Mouse (Mus musculus) heart, embryonic 15.5 days (tissue): ENCODE data around the gene Ace. TPM values are rescaled to one million over a fixed set of nuclear protein-coding genes. Genes with fewer than 3 reads are reported as not detected.
"Not testable (repeated sequence)": the region's sequence is repeated elsewhere in the genome, so short reads cannot be mapped to it uniquely, and the experiment has no call there.

Experiments used
- ATAC-seq: fragments of 200-750 bp; cut with Nextera tagmentation; replicated peaks from 2 replicates; pipeline ENCODE4 v1.8.0; 2017; ENCODE audit warnings: low read depth, moderate TSS enrichment; ENCODE audit not compliant: insufficient number of reproducible peaks, insufficient read depth, low FRiP score
- H3K27ac ChIP-seq: fragments of 300-500 bp; sonication (generic); 2 replicates; pipeline ENCODE4 v1.5.1; 2015; ENCODE audit warnings: mild to moderate bottlenecking, inconsistent platforms
- H3K27me3 ChIP-seq: fragments of 300-500 bp; sonication (generic); 2 replicates; pipeline ENCODE4 v1.6.1; 2015; ENCODE audit warnings: inconsistent platforms
- H3K36me3 ChIP-seq: fragments of 300-500 bp; sonication (generic); 2 replicates; pipeline ENCODE4 v1.6.1; 2015; ENCODE audit warnings: mild to moderate bottlenecking, inconsistent platforms
- H3K4me1 ChIP-seq: fragments of 300-500 bp; sonication (generic); replicated peaks from 2 replicates; pipeline ENCODE4 v1.6.1; 2015; ENCODE audit warnings: inconsistent platforms
- H3K4me2 ChIP-seq: fragments of 300-500 bp; sonication (generic); 2 replicates; pipeline ENCODE4 v1.6.1; 2015; ENCODE audit warnings: inconsistent platforms, mild to moderate bottlenecking, moderate library complexity
- H3K4me3 ChIP-seq: fragments of 300-500 bp; sonication (generic); 2 replicates; pipeline ENCODE4 v1.5.1; 2015; ENCODE audit warnings: mild to moderate bottlenecking, inconsistent platforms
- H3K9ac ChIP-seq: fragments of 300-500 bp; sonication (generic); 2 replicates; pipeline ENCODE4 v1.6.1; 2015; ENCODE audit warnings: mild to moderate bottlenecking, inconsistent platforms
- H3K9me3 ChIP-seq: fragments of 300-500 bp; sonication (generic); replicated peaks from 2 replicates; pipeline ENCODE4 v1.6.1; 2016; ENCODE audit warnings: inconsistent platforms
- WGBS: fragments of 180-500 bp; shearing (Covaris S2); methylation state at CpG from one replicate; pipeline ENCODE4 v1.1.7; 2015; ENCODE audit warnings: mixed read lengths; 5-methylcytosine and 5-hydroxymethylcytosine counted together
- polyA plus RNA-seq: library from polyadenylated mRNA; unstranded; fragments of >200 nt; fragmentation: Nextera tagmentation; extraction: Ambion mirVana; gene quantifications from 2 replicates; pipeline ENCODE4 v1.2.1, GENCODE M21; 2015

The Ace gene
- polyA plus RNA-seq, 1 experiment from 2014 or later: 3.3 TPM

DNA sequence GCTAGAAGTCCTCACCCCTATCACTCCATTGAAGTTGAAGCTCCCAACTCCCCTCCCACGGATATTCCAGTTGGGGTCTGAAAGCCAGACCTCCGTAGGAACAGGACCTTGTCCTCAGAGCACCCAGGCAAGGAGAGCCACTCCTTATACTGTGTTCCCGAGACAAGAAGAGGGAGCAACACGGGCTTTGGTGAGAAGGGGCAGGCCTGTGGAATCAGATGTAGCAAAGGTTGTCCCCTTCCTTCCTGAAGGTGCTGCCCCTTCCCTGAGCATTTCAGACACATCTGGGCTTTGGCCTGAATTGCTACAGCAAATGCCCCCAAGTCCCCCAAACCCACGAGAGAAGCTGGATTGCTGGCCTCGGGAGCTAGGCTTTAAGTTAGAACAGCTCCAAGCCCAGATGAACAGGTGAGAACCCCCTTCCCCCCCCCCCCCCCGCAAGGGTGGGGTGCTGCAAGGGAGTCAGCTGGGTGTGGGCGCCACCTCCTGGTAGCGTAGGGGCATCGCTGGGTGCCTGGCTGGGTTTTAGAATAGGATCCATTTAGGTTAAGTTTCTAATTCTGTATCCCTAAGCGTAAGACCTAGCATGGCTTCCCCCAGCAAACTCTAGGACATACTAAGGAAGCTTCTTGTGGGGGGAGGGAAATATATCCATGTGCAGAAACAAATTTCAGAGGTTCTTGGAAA, 58.9 kb downstream of the Ace start:
- Histone ChIP-seq H3K9me3 (no peaks in the 10 kb centered on the region), H3K4me1 (no peaks in the 10 kb centered on the region), H3K27ac (no peak overlapping the region), H3K36me3 (no peaks in the 10 kb centered on the region), H3K4me2 (no peak overlapping the region), H3K4me3 (no peak overlapping the region), H3K27me3 (peaks cover 9% of the 10 kb centered on the region), H3K9ac (no peak overlapping the region)
- 30% methylated on average over 10 of the region's 11 CpGs for WGBS
- 0 out of 2 replicates have a peak, but pooled peaks have one; percentile 47 for ATAC-seq

GRCm38 (mm10) chr11:106027607-106028006, 59.9 kb downstream of the Ace start:
- WGBS: 87% methylated on average over 5 of the region's 5 CpGs
- Histone ChIP-seq H3K9ac (no peak overlapping the region), H3K4me1 (no peaks in the 10 kb centered on the region), H3K27ac (no peak overlapping the region), H3K9me3 (no peaks in the 10 kb centered on the region), H3K36me3 (no peaks in the 10 kb centered on the region), H3K4me2 (no peak overlapping the region), H3K4me3 (no peak overlapping the region), H3K27me3 (peaks cover under 1% of the 10 kb centered on the region)
- no peak for ATAC-seq

- not testable (repeated sequence) for H3K9me3 ChIP-seq, H3K4me1 ChIP-seq, ATAC-seq, H3K36me3 ChIP-seq, H3K27me3 ChIP-seq
- peak overlapping the region; percentile 48 for H3K4me2 ChIP-seq
- peak overlapping the region; percentile 46; the same call in 1 of the 2 replicates for H3K9ac ChIP-seq
- peak overlapping the region; percentile 57; the same call in 1 of the 2 replicates for H3K27ac ChIP-seq
- whole genome bisulfite sequencing: 50% methylated on average over 11 of the region's 25 CpGs
- peak overlapping the region; percentile 45 for H3K4me3 ChIP-seq
Measured at GRCm38 (mm10) chr11:106032074-106032473, 64.3 kb downstream of the Ace start.

GRCm38 (mm10) chr11:106033491-106033919, 65.8 kb downstream of the Ace start:
- Histone ChIP-seq H3K4me2 (peak overlapping the region; percentile 42), H3K27me3 (no peaks in the 10 kb centered on the region), H3K9ac (peak overlapping the region; percentile 22; the same call in 1 of the 2 replicates), H3K9me3 (no peaks in the 10 kb centered on the region), H3K27ac (peak overlapping the region; percentile 64), H3K4me1 (peaks cover 13% of the 10 kb centered on the region), H3K4me3 (peak overlapping the region; percentile 24; the same call in 1 of the 2 replicates), H3K36me3 (no peaks in the 10 kb centered on the region)
- ATAC-seq: no peak
- WGBS: 42% methylated on average over 11 of the region's 11 CpGs

GRCm38 (mm10) chr11:106034986-106035385, 67.2 kb downstream of the Ace start:
- peaks cover 19% of the 10 kb centered on the region for H3K4me1 ChIP-seq
- H3K27me3 ChIP-seq: no peaks in the 10 kb centered on the region
- H3K9ac ChIP-seq: no peak overlapping the region
- 82% methylated on average over 9 of the region's 9 CpGs for WGBS
- H3K27ac ChIP-seq: no peak overlapping the region
- H3K36me3 ChIP-seq: no peaks in the 10 kb centered on the region
- no peak for ATAC-seq
- no peak overlapping the region for H3K4me2 ChIP-seq
- no peak overlapping the region for H3K4me3 ChIP-seq
- no peaks in the 10 kb centered on the region for H3K9me3 ChIP-seq

DNA sequence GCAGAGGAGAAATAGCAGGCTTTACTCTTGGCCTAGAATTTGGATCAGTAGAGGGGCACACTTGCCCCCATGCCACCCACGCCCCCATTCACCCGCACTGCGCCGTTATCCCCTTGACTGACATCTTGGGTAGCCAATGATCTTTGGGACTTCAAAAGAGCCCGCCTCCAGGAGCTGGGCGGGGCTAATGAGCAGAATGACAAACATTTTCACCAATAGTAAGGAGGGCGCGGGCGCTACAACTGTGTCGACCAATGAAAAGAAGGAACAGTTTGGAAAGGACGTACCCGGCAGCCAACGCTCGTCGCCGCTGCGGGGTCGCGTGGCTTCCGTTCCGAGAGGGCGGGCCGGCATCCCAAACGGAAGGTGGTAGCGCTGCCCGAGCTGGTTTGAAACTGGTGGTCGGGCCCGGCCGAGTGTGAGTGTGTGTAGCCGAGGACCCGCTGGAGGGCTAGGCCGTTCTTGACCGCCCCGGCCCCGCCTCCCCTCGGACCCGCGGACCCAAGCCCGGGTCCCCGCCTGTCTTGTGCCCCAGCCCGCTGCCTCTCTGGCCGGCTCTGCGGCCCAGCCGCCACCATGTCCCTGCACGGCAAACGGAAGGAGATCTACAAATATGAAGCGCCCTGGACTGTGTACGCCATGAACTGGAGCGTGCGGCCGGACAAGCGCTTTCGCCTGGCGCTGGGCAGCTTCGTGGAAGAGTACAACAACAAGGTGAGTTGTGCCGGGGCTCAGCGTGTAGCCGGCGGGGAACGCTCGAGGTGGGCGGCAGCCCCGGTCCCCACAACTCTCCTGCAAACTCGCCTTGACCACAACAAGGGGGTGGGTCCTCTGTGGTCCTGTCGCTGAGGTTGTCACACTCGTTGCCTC, 69.0 kb downstream of the Ace start, which contains the start of gene Dcaf7:
Gene Dcaf7 (plus strand): TSS at position 325 of the 870 bp plus-strand sequence.
- Histone ChIP-seq H3K4me3 (peak within 1 kb of the TSS; percentile 81), H3K9ac (peak within 1 kb of the TSS; percentile 90), H3K4me1 (peaks cover 19% of the 10 kb centered on the region), H3K9me3 (no peaks in the 10 kb centered on the region), H3K36me3 (no peaks in the 10 kb centered on the region), H3K27me3 (no peaks in the 10 kb centered on the region), H3K4me2 (peak within 1 kb of the TSS; percentile 90), H3K27ac (peak within 1 kb of the TSS; percentile 87)
- under 1% methylated on average over 66 of the region's 66 CpGs for WGBS
- peak; percentile 99 for ATAC-seq

GRCm38 (mm10) chr11:106037418-106037751, 69.6 kb downstream of the Ace start:
- Histone ChIP-seq H3K4me3 (peak overlapping the region; percentile 81), H3K4me1 (peaks cover 19% of the 10 kb centered on the region), H3K27ac (peak overlapping the region; percentile 87), H3K36me3 (no peaks in the 10 kb centered on the region), H3K9me3 (no peaks in the 10 kb centered on the region), H3K9ac (peak overlapping the region; percentile 90), H3K27me3 (no peaks in the 10 kb centered on the region), H3K4me2 (peak overlapping the region; percentile 90)
- no peak for ATAC-seq
- whole genome bisulfite sequencing: under 1% methylated on average over 13 of the region's 13 CpGs

Other genes starting within 250 kb of the Ace start
- 6.2 and 16.8 TPM in 2 replicates for gene Cyb561, start 14.6 kb upstream of the Ace start, polyA plus RNA-seq
- gene Ace3, start 26.7 kb downstream of the Ace start, polyA plus RNA-seq: not detected in 2 replicates
- gene Kcnh6, start 40.2 kb downstream of the Ace start, polyA plus RNA-seq: 0.08 and 0.46 TPM in 2 replicates
- gene Dcaf7, start 68.9 kb downstream of the Ace start, polyA plus RNA-seq: 35.0 and 48.7 TPM in 2 replicates
- 10.1 and 11.5 TPM in 2 replicates for gene Taco1, start 98.1 kb downstream of the Ace start, polyA plus RNA-seq
- gene Map3k3, start 116.7 kb downstream of the Ace start, polyA plus RNA-seq: 19.2 and 24.9 TPM in 2 replicates
- not detected in 2 replicates for gene Gm10840, start 192.9 kb downstream of the Ace start, polyA plus RNA-seq
- 75.9 and 110 TPM in 2 replicates for gene Limd2, start 192.9 kb downstream of the Ace start, polyA plus RNA-seq
- gene Strada, start 234.2 kb downstream of the Ace start, polyA plus RNA-seq: 16.5 and 20.0 TPM in 2 replicates
- 87.3 and 88.2 TPM in 2 replicates for gene Ccdc47, start 248.4 kb downstream of the Ace start, polyA plus RNA-seq
- 41.1 and 47.3 TPM in 2 replicates for gene Ddx42, start 249.0 kb downstream of the Ace start, polyA plus RNA-seq